Mouse (Mus musculus) hindbrain, embryonic 11.5 days (tissue): ENCODE results near the gene Gls. TPM values are rescaled to one million over a fixed set of nuclear protein-coding genes. Genes with fewer than 3 reads are reported as not detected.
A peak's percentile ranks its signal among the peaks of the same experiment; 100 is the strongest.

Experiments
- ATAC-seq: fragments of 200-750 bp; cut with Nextera tagmentation; 2 replicates; pipeline ENCODE4 v1.8.0; 2017; ENCODE audit warnings: mild to moderate bottlenecking, moderate TSS enrichment, moderate library complexity; ENCODE audit not compliant: low FRiP score
- DNase-seq: peaks from one replicate; pipeline ENCODE4 v3.0.0-alpha.2; 2015; ENCODE audit warnings: low spot score
- H3K27ac ChIP-seq: fragments of 300-500 bp; sonication (generic); 2 replicates; pipeline ENCODE4 v1.5.1; 2014; ENCODE audit warnings: mild to moderate bottlenecking, low read depth, low read length
- H3K27me3 ChIP-seq: fragments of 300-500 bp; sonication (generic); 2 replicates; pipeline ENCODE4 v1.6.1; 2014; ENCODE audit warnings: mild to moderate bottlenecking, low read length, moderate library complexity, mixed read lengths; ENCODE audit not compliant: control insufficient read depth, insufficient read depth
- H3K36me3 ChIP-seq: fragments of 300-500 bp; sonication (generic); 2 replicates; pipeline ENCODE4 v1.6.1; 2014; ENCODE audit warnings: mild to moderate bottlenecking, low read length, moderate library complexity, mixed read lengths; ENCODE audit not compliant: control insufficient read depth, insufficient read depth
- H3K4me1 ChIP-seq: fragments of 300-500 bp; sonication (generic); replicated peaks from 2 replicates; pipeline ENCODE4 v1.6.1; 2014; ENCODE audit warnings: low read length, mixed read lengths; ENCODE audit not compliant: control insufficient read depth, insufficient read depth
- H3K4me2 ChIP-seq: fragments of 300-500 bp; sonication (generic); replicated peaks from 2 replicates; pipeline ENCODE4 v1.6.1; 2014; ENCODE audit warnings: mild to moderate bottlenecking, low read depth, low read length
- H3K4me3 ChIP-seq: fragments of 300-500 bp; sonication (generic); 2 replicates; pipeline ENCODE4 v1.5.1; 2014; ENCODE audit warnings: low read depth, low read length
- H3K9ac ChIP-seq: fragments of 300-500 bp; sonication (generic); 2 replicates; pipeline ENCODE4 v1.6.1; 2014; ENCODE audit warnings: low read depth, low read length
- H3K9me3 ChIP-seq: fragments of 300-500 bp; sonication (generic); 2 replicates; pipeline ENCODE4 v1.6.1; 2016; ENCODE audit warnings: low read length; ENCODE audit not compliant: control insufficient read depth
- WGBS: fragments of 180-500 bp; shearing (Covaris S2); extraction: QIAGEN DNeasy Blood & Tissue Kit; methylation state at CpG from one replicate; pipeline ENCODE4 v1.1.7; 2014; 5-methylcytosine and 5-hydroxymethylcytosine counted together
- polyA plus RNA-seq: library from polyadenylated mRNA; unstranded; fragments of >200 nt; fragmentation: Nextera tagmentation; extraction: Ambion mirVana; gene quantifications from 2 replicates; pipeline ENCODE4 v1.2.1, GENCODE M21; 2014

Gls gene
- polyA plus RNA-seq, 1 experiment from 2014 or later, result 36.5 TPM

DNA sequence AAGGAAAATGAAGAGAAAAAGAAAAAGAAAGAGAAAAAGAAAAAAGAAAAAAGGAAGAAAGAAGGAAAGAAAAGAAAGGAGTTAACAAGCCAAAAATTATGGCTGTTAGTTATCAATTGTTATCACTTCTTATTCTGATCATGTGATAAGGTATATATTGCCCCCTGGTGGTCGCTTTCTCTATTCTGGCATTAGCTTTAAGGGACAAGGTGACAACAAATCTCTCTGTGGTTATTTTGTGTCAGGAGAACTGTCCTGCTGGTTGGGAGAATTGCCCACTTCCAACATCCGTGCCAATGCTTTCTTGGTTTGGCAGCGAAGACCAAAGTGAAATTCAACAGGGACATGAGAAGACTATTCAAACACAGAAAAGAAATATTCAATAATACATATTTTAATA lies 34.6 kb upstream of the Gls start:
- Histone ChIP-seq H3K36me3 (no peaks in the 10 kb centered on the region), H3K4me1 (no peaks in the 10 kb centered on the region), H3K27ac (no peak overlapping the region), H3K27me3 (no peaks in the 10 kb centered on the region), H3K4me2 (no peak overlapping the region), H3K9me3 (no peaks in the 10 kb centered on the region), H3K4me3 (no peak overlapping the region), H3K9ac (no peak overlapping the region)
- WGBS, result 53% methylated on average over 3 of the region's 3 CpGs
- ATAC-seq (no peak), DNase-seq (peak; percentile 71)

DNA sequence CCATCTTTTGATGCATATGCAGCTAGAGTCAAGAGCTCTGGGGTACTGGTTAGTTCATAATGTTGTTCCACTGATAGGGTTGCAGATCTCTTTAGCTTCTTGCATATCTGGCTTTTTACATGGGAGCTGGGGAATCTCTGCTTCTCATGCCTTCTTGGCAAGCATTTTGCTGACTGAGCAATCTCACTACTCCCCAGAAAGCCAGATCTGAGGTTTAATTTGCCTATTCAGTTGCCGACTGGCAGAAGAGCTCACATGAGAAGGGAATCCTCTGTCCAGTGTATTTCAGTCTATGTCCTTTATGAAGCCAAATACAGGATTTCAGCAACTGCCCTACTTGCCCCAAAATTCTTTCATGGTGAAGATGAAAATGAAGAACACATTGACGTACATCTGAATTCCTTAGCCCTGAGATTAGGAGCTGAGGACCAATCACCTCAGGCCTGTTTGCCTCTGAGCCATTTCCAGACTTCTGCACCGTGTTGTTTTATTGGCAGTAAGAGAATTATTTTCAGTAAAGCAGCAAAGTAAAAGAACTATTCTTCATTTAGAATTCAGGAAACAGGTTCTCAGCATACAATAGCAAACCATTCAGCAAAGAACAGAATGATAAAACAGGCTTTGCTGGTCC lies 33.0 kb upstream of the Gls start:
- no peaks in the 10 kb centered on the region for H3K9me3 ChIP-seq
- no peak for ATAC-seq
- DNase-seq, result no peak
- H3K4me3 ChIP-seq, result no peak overlapping the region
- no peak overlapping the region for H3K4me2 ChIP-seq
- no peaks in the 10 kb centered on the region for H3K4me1 ChIP-seq
- no peaks in the 10 kb centered on the region for H3K27me3 ChIP-seq
- no peak overlapping the region for H3K27ac ChIP-seq
- H3K9ac ChIP-seq, result no peak overlapping the region
- H3K36me3 ChIP-seq, result no peaks in the 10 kb centered on the region
- WGBS, result 87% methylated on average over 3 of the region's 3 CpGs

DNA sequence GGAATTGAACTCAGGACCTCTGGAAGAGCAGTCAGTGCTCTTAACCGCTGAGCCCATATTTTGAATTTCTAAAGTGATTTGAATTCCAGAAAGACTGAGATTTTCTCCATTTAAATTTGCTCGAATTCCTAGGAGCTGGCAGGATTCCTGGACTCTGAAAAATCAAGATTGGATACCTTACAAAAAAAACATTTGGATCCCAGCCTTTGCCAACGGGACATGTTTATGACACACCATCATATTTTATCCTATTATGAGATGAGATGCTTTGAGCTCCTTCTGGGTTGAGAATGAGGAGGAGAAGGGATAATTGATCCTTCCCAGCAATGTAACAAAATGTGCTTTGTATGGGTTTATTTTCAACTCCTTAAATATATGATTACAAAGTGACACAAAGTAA lies 31.3 kb upstream of the Gls start:
- 76% methylated on average over 3 of the region's 3 CpGs for WGBS
- Histone ChIP-seq H3K4me3 (no peak overlapping the region), H3K9ac (no peak overlapping the region), H3K36me3 (no peaks in the 10 kb centered on the region), H3K27me3 (no peaks in the 10 kb centered on the region), H3K4me2 (no peak overlapping the region), H3K4me1 (no peaks in the 10 kb centered on the region), H3K9me3 (no peaks in the 10 kb centered on the region), H3K27ac (no peak overlapping the region)
- DNase-seq, result no peak
- no peak for ATAC-seq

DNA sequence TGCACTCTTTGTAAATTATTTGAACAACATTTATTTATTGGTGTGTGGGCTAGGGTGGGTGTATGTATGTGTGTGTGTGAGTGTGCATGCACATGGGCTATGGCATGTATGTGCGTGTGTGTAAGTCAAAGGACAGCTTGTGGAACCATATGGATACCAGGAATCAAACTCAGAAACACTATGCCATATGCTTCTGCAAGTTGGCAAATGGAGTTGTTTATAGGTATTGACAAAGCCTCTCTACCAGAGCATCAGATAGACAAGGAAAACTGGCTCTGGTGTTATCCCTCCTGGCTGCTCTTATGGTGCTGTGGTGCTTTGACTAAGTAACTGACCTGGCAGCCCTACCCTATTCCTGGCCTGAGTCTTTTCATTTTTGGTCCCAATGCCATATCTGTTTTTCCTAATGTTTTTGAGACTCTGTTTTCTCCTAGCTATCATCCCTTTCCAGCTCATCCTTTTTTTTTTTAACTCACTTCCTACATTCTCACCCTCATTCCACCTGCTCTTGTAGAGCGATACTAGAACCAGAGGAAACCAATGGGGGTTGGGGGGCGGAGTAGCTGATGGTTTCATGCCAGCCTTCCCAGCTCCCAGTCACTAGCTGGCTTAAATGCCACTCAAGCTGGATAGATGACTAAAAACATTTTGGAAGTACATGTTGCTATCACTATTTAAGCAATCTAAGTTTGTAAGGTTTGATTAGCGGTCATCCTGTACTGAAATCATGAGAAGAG lies 27.5 kb upstream of the Gls start:
- H3K4me1 ChIP-seq, result no peaks in the 10 kb centered on the region
- H3K9ac ChIP-seq, result no peak overlapping the region
- no peaks in the 10 kb centered on the region for H3K9me3 ChIP-seq
- H3K27ac ChIP-seq, result no peak overlapping the region
- ATAC-seq, result no peak
- 94% methylated on average over 4 of the region's 4 CpGs for WGBS
- no peak for DNase-seq
- no peaks in the 10 kb centered on the region for H3K36me3 ChIP-seq
- H3K4me3 ChIP-seq, result no peak overlapping the region
- H3K4me2 ChIP-seq, result no peak overlapping the region
- H3K27me3 ChIP-seq, result no peaks in the 10 kb centered on the region

DNA sequence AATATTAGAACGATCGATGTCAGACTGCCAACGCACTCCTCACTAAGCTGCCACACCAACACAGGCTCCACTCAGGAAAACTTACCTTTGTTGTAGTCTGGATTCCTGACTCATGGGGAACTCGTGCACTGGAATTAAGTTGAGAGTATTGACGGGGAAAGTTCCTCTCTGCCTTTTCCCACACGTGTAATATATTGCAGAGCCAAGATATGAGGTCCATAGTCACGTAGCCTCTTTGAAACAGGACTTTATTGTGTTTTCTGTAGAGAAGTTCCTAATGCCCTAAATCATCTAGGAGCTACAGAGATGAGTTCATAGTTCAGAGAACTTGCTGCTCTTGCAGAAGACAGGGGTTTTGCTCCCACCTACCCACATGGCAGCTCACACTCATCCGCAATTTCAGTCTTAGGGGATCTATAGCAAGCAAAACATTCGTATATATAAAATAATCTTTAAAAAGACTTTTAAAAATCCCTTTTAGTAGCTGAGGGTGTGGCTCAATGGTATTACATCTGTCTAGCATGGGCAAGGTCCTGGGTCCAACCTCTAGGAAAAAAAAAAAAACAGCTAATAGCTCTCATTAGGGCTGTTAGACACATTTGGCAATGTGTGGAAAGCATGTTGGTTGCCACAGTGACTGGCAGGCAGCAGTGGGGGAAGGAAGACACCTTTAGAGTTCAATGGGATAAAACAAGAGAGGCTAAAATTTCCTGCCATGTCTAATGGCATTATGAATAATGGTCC lies 25.1 kb upstream of the Gls start:
- 93% methylated on average over 9 of the region's 9 CpGs for WGBS
- ATAC-seq, result no peak
- Histone ChIP-seq H3K27me3 (no peaks in the 10 kb centered on the region), H3K36me3 (no peaks in the 10 kb centered on the region), H3K4me1 (no peaks in the 10 kb centered on the region), H3K4me3 (no peak overlapping the region), H3K27ac (no peak overlapping the region), H3K9ac (no peak overlapping the region), H3K9me3 (no peaks in the 10 kb centered on the region), H3K4me2 (no peak overlapping the region)
- no peak for DNase-seq

DNA sequence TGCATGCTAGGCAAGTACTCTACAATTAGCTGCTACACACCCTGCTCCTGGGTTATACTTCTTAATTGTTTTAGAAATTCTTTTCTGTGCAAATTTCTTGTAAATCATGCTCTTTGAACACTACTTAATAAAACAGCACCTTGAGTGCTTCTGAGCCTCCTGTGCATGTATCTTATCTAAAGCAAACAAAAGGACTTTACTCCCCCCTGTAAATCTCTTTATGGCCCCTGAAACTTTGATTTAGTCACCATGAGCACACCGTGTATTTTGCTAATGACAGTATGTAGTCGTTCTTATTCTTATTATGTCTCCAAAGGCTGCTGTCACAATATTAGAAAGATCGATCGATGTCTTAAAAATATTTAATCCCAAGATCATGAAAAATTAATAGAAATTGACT lies 23.9 kb upstream of the Gls start:
- no peak overlapping the region for H3K4me3 ChIP-seq
- no peak overlapping the region for H3K27ac ChIP-seq
- no peak overlapping the region for H3K4me2 ChIP-seq
- 89% methylated on average over 4 of the region's 4 CpGs for WGBS
- H3K27me3 ChIP-seq, result no peaks in the 10 kb centered on the region
- H3K4me1 ChIP-seq, result no peaks in the 10 kb centered on the region
- H3K9ac ChIP-seq, result no peak overlapping the region
- DNase-seq (no peak), ATAC-seq (no peak)
- no peaks in the 10 kb centered on the region for H3K9me3 ChIP-seq
- H3K36me3 ChIP-seq, result no peaks in the 10 kb centered on the region

DNA sequence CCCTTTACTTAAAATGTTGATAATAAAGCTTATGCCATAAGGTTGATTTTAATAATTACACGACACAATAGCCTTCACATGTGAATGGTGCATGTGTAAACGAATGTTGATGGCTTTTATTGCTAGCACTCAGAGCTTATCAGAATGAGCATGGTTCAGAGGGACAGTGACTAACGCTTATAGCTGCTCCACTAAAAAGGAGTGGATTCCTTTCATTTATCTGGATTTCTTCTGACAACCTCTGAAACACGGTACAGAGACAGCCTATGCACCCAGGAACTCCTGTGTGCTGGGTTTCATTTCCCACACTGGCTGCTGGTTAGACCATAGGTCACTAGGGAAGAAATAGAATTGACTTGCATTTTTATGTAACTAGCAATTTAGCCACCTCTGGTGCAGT lies 23.2 kb upstream of the Gls start:
- ATAC-seq, result no peak
- Histone ChIP-seq H3K9ac (no peak overlapping the region), H3K27me3 (no peaks in the 10 kb centered on the region), H3K9me3 (no peaks in the 10 kb centered on the region), H3K36me3 (no peaks in the 10 kb centered on the region), H3K27ac (no peak overlapping the region), H3K4me2 (no peak overlapping the region), H3K4me3 (no peak overlapping the region), H3K4me1 (no peaks in the 10 kb centered on the region)
- 85% methylated on average over 4 of the region's 4 CpGs for WGBS
- DNase-seq, result no peak

DNA sequence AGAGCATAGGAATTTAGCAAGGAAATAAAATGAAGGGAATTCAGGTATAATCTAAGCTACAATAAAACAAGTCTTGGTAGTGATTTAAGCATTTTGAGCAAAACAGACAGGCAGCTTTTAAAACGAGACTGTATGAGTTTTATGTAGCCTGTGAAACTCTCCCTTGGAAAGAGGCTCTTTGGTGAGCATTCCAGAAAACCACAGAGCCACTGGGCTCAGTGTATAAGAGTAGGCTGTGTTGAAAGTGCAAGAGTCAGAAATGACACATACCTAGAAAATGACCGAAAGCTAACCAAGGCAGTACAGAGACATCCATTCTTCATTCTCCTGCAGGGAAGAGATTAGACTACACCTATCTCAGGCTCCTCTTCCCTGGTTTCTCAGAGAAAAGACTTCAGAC lies 21.4 kb upstream of the Gls start:
- no peaks in the 10 kb centered on the region for H3K36me3 ChIP-seq
- H3K27me3 ChIP-seq, result no peaks in the 10 kb centered on the region
- no peak for DNase-seq
- no peaks in the 10 kb centered on the region for H3K4me1 ChIP-seq
- H3K27ac ChIP-seq, result no peak overlapping the region
- WGBS, result 90% methylated on average over 2 of the region's 2 CpGs
- H3K4me2 ChIP-seq, result no peak overlapping the region
- no peaks in the 10 kb centered on the region for H3K9me3 ChIP-seq
- H3K9ac ChIP-seq, result no peak overlapping the region
- ATAC-seq, result no peak
- no peak overlapping the region for H3K4me3 ChIP-seq

DNA sequence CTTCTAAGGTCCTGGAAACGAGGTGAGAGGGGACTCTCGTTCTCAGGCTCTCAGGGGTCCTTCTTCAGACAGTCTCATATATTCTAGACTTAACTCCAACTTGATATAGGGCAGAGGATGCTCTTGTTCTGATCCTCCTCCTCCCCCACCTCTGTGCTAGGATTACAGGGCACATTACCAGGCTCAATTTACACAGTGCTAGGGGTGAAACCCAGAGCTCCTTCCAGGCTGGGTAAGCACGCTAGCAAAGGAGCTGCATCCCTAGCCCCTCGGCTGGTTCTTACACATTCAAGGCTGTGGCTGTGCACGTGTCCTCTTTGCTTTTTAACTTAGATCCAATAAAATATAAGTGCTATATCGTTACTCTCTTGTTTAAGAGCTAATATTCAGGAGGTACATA lies 20.4 kb upstream of the Gls start:
- no peak overlapping the region for H3K4me3 ChIP-seq
- H3K4me1 ChIP-seq, result no peaks in the 10 kb centered on the region
- H3K9me3 ChIP-seq, result no peaks in the 10 kb centered on the region
- no peak overlapping the region for H3K4me2 ChIP-seq
- no peak for DNase-seq
- H3K27me3 ChIP-seq, result no peaks in the 10 kb centered on the region
- no peak for ATAC-seq
- no peaks in the 10 kb centered on the region for H3K36me3 ChIP-seq
- 80% methylated on average over 6 of the region's 6 CpGs for WGBS
- no peak overlapping the region for H3K9ac ChIP-seq
- no peak overlapping the region for H3K27ac ChIP-seq
